Mouse (Mus musculus) CH12.LX (cell line): ENCODE measurements around the gene Ociad1.

Experiments used
- CHD1 ChIP-seq: IDR thresholded peaks from 2 replicates; pipeline ENCODE4 v1.6.1; 2012; ENCODE audit warnings: low read depth, low read length, improper control_type of control experiment, inconsistent platforms
- MAX ChIP-seq: IDR thresholded peaks from 2 replicates; pipeline ENCODE4 v1.6.1; 2011; ENCODE audit warnings: low read length, improper control_type of control experiment
- USF1 ChIP-seq: IDR thresholded peaks from 2 replicates; pipeline ENCODE4 v1.6.1; 2014; ENCODE audit warnings: low read depth, mild to moderate bottlenecking, inconsistent platforms, low read length, improper control_type of control experiment
- ZNF384 ChIP-seq: IDR thresholded peaks from 2 replicates; pipeline ENCODE4 v1.6.1; 2012; ENCODE audit warnings: low read depth, low read length, improper control_type of control experiment, inconsistent platforms

DNA sequence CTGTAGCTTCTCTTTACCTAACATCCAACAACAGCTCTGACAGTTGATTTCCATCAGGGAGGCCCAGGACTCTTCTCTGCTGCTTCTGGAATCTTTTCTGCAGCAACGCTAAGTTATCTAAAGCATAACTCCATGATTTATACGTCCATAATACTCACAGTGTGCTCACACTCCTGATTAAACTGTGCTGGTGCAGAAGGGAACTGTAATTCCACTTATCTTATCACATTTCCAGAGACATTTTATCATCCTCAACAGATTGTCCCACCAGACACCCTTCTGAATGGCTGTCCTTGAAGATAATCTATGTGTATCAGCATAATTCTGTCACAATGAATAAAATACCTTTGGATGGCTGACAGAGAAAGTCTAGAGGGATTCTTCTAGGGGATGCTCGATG is 61.4 kb downstream of the Ociad1 start:
- no peak for TF ChIP-seq ZNF384
- TF ChIP-seq MAX: no peak
- no peak for TF ChIP-seq CHD1
- no peak for TF ChIP-seq USF1
